Mouse (Mus musculus) neutrophil, adult 5-6 weeks (primary cell): ENCODE measurements around the gene Zmat3. TPM values are rescaled to one million over a fixed set of nuclear protein-coding genes. Genes with fewer than 3 reads are reported as not detected.
A peak's percentile ranks its signal among the peaks of the same experiment; 100 is the strongest.

Experiments
- ATAC-seq: fragments of 151-379, 151-347 bp; 2 replicates; pipeline ENCODE4 v1.8.0; 2017; ENCODE audit warnings: mild to moderate bottlenecking, moderate TSS enrichment; ENCODE audit not compliant: insufficient number of reproducible peaks, poor library complexity, low FRiP score, severe bottlenecking; ENCODE audit errors: extremely low read depth
- total RNA-seq: library from RNA; stranded (forward); fragments of 200-1000 nt; gene quantifications from 2 replicates; pipeline ENCODE4 v1.2.3, GENCODE M21; 2017

The Zmat3 gene
- total RNA-seq, 1 experiment from 2014 or later = 2.0 TPM

DNA sequence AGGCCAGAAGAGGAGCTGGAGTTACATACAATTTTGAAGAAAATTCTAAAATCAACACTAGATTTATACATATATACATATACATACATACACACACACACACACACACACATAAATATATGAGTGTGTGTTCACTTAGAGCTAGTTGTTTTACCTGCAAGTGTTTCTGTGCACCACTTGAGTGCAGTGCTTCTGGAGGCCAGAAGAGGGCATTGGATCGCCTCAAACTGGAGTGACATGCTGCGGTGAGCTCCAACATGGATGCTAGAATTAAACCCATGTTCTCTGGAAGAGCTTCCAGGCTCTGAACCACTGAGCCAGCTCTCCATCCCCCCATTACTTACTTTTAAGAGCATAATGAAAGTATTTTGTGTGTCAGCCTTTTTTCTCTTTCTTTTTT, 14.1 kb upstream of the Zmat3 start:
- ATAC-seq = 0 out of 2 replicates have a peak, but pooled peaks have one; percentile 39

DNA sequence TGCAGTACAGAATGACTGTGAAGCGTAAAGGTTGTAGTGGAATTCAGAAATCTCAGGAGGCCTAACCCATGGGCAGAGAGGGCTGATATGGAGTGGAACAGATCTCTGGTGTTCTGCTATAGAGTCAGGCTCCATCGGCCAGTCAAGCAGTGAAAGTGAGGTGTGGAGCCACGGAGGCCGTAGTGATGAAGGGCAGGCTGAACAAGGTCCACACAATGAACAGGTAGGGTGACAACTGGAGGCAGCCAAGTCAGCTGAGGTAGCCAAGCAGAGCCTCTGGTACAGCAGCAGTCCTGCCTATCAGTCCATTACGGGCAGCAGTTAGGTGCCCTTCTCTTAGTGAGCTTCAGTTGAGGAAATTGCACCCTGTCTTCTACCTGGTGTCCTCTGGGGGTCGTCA, 7.4 kb upstream of the Zmat3 start:
- no peak for ATAC-seq

DNA sequence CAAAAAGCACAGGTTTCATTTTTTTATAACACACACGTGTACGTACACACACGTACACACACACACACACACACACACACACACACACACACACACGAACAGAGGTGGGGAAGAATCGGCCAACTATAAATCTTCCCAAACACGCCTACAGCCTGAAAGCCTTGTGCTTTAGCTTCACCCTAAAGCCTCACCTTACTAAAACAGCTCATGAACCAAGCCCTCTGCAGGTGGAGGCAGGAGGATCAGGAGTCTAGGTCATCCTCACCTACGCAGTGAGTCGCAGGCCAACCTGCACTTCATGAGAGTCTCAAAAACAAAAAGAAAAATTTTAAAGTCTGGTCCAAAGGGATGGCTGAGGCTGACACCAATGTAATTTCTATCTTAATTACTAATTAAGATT, 6.7 kb upstream of the Zmat3 start:
- no peak for ATAC-seq

DNA sequence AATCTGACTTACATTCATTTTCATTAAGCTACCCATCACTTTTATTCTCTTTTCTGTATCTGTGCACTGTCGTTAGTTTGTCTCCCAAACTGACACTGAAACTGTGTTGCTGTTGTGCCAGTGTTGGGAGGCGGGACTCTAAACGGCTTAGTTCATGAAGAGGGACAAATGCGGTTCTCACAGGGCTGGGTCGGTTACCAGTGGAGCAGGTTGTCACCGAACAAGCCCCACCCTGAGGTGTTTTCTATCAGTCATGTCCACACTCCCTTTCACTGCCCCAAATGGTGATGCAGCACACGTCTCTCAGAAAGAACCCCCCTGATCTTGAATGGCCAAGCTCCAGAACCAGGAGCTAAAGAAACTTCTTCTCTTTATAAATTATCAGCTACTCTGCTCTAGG, 6.1 kb upstream of the Zmat3 start:
- ATAC-seq = no peak

DNA sequence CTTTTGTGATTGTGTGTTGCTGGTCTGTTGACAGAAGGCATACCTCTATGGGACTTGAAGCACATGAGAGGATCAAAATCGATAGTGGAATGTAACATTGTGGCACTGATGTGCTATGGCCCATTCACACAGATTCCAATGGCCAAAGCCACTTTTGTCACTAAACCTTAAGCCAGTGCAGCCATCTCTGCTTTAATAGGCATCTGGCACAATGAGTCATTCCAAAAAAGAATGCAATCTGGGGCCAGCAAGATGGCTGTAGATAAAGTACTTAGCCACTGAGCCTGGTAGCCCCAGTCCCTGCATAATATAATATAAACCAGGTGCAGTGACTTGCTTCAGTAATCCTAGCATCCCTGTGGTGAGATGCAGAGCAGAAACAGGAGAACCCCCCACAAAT, 1.7 kb upstream of the Zmat3 start:
- ATAC-seq = no peak

DNA sequence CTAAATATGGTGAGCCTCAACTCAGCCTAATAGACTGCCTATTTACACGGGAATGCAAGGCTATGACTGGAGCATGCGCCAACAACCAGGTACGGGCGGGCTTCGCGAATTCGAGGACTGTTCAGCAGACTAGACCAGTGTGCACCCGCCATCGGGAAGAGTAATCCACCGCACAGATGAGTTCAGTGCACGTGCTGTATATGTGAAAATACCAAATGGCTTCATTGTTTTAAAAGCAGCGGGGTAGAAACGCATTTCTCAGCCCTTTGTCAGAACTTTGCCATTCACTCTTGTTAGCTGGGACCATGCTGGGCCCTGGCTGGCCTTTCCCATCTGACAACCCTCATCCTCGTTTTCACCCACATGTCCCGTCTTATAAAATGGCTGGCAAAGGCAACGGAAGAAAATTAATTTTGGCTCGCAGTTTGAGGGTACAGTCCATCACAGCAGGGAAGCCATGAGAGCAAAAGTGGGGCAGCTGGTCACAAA, 476 bp upstream of the Zmat3 start:
- ATAC-seq = no peak

DNA sequence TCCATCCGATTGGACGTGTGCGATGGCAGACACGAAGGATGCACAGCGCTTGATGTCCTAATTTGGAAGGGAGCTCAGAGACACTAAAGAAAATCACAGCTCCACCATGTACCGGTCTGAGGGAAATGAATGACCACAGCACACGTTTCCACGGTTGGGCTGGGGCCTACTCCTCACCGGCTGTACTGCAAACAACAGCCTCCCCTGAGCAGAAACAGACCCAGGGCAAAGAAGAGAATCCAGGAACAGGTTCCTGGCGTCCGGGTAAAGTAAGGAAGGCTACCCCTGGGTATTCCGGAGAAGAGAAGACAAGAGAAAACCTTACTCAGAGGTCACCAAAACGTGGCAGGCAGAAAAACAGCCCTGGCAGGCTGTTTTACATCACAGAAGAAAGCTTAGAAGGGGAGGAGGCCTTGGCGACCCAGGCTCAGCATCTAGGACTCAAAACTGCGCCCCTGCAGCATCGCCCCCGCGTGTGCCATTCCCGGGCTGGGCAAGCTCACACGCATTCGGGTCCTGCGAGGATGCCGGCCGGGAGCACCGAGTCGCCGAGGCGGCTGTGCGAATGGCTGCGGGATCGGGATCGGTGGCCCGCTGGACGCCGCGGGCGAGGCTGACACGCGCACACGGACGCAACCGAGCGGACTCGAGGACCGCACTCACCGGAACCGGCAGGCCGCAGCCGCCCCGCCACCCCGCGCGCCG, 821 bp downstream of the Zmat3 start:
- ATAC-seq = no peak

DNA sequence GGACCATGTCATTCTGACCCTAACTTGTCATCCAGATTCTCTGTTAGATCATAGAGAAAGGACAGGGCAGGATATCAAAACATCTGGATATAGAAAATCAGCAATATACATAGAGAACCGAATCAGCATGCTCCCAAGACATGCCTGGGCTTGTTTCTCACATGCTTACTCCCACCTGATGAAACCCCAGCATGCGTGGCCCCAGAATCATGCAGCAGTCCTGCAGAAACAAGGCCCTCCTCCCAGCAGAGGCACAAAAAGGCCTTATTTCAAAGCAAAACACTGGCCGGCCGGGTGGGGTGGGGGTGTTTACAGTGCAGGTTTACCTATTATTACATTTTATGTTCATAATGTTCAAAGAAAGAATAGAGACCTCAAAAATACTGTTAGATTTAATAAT, 1.6 kb downstream of the Zmat3 start:
- no peak for ATAC-seq

DNA sequence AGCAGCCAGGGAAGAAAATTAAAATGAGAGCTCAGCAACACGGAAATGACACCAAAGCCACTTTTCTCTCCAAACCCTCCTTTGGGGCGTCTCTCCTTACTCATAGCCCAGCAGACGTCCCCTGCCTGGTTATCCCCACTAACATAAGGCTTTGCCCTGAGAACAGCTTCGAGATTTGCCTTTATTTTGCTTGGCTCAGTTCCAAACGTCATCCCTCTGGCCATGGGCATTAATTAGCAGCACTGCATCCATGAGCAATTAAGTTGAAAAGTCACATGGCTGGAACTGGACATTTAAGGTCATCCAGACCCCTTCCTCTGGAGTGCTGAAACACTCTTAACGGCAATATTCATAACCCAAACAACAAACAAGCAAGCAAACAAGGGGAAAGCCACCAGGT, 4.6 kb downstream of the Zmat3 start:
- no peak for ATAC-seq

DNA sequence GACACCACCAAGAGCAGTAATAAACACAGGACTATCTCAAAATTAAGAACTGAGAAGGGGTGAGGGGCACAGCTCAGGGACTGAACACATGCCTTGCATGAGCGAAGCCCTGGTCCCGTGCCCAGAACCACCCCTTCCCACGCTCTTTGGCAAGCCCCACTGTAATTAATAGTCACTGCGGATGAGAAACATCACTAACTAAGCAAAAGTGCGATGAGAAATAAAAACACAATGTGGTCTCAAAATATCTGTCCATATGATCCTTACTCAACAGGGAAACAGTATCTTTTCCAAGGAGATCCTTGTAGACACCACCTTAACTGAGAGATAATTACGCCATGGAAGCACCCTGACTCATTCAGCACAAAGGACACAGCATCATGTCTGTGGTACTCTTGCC, 17.9 kb downstream of the Zmat3 start:
- ATAC-seq = no peak

DNA sequence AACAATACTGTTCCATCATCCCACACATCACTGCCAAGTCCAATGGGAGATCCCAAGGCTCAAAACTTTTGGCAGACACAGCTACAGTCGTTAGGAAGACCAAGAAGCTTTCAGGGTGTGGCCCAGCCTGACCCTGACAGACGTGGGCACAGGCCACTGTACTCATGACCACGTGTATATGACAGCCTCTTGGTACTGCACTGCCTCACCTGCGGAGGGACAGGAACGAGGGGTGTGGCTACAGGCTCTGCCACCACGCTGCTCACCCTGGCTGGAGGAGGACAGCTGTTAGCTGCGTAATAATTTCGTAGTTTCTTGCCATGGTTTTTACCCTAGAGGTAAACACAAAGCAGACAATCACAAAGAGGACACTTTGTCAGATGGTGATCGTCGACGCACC, 20.6 kb downstream of the Zmat3 start:
- ATAC-seq = no peak

DNA sequence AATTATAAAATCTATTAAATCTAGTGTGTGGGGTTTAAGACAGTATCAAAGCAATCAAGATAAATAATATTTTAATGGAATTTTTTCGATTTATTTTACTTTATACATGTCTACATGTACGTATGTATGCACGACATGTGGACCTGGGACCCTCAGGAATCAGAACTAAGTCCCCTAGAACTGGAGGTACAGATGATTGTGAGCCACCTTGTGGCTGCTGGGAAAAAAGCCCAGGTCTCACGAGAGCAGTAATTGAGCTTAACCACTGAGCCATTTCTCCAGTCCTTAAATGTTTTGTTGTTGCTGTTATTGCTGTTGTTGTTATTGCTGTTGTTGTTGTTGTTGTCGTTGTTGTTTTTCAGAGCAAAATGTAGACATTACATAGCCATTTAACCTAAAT, 21.0 kb downstream of the Zmat3 start:
- no peak for ATAC-seq

DNA sequence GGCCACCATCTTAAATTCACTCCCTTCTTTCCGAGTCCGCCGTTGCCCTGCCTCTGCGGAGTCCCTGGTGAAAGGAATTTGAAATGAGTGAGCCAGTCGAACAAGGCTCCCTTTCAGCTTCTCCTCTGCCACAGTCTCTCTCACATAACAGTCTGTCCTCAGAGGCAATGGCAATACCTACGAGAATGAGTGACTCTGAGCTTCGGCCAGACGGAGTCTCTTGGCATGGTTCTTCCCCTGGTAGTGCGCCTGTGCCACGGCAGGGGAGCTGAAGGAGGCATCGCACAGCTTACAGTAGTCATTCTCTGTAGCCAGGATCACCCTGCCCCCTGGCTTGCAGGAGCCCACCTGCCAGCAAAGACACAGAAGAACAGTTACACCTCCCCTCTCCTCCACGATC, 22.4 kb downstream of the Zmat3 start:
- no peak for ATAC-seq

DNA sequence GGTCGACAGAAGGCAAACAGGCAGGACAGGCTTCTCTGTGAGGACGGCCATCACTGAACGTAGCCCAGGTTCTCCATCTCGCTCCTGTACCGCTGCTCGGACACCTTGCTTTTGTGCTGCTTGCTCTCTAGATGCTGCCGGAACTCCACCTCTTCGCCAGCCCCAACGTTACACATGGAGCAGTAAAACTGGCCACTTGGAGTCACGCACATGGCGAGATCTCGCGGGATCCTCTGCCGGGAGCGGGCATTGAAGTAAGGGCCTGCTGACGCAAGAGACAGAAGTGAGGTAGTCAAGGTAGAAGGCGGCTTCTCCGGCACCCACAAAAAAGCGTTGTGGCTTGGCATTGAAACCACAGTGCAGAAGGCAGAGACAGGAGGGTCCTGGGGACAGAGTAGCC, 24.4 kb downstream of the Zmat3 start:
- ATAC-seq = no peak

DNA sequence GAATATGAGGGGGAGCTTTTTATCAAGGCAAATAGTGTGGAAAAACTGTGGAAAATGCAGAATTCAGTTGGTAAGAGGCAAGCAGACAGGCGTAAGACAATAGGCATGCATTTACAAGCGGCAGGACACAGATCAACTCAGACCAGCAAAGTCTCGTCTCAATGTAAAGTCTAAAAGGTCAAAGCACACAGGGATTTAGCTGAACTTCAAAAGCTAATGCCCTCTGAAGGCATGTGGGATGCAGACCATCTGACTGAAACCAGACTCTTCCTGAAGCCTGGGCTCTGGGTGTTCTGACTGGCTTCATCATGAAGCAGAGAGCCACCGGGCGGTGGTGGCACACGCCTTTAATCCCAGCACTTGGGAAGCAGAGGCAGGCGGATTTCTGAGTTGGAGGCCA, 27.6 kb downstream of the Zmat3 start:
- no peak for ATAC-seq

DNA sequence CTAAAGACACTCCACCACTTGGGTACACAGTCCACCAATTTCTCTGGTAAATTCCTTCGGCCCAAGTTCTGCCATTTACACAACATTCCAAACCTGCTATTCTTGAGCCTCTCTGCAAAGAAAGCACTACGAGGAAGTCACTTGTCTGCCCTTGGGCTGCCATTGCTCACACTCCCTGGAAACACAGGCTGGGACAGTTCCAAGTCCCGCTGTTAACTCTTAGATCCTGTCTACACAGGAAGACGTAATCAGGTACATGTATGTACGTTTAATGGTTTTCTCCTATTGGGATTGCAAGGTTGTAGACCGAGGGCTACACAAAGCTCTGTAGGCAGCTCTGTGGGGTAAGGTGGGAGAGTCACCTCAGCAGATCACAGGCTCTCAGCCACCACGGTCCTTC, 28.0 kb downstream of the Zmat3 start:
- no peak for ATAC-seq

DNA sequence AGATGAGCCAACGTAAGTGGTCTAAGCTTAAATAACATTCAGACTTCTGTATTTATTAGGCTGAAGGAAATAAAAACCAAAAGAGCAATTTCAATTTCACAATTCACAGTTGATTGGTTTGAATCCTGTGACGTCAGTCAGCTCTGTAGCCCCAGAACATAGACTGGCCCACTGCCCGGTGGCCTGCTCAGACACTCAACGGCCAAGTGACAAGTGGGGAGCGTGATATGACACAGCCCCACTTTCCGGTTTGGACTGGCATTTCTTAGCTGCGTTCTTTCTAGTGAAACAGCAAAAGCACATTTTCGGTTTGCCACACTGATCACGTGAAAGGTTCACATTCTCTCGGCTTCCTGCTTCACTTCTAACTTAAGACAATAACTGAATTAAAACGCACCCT, 30.9 kb downstream of the Zmat3 start:
- ATAC-seq = no peak

DNA sequence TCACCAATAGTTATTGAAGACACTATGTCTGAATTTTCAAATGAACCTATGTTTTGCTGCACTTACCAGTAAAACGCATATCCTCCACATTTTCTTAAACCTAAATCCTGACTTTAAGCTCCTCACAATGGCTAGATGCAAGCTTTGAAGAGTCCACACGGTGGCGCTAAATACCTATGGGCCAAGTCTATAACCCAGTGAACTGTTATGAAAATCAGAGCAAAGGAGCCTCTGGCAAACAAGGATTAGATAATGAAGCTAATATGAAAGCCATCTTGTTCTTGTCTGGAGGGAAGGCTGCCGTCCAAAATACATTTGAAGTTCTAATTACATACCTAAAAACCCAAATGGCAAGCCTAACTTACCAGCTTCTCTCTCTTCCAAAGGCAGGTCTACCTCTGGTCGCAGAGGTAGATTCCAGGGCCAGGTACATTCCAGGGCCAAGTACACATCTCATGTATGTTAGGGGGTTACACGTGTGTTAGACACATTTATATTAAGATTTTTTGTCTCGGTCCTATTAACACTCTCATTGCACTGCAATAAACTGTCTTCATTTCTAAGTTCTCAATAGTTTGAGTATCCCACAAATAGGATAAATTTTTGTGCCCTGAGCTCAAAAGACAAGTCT, 32.2 kb downstream of the Zmat3 start:
- peak; percentile 63; the same call in 1 of the 2 replicates for ATAC-seq

DNA sequence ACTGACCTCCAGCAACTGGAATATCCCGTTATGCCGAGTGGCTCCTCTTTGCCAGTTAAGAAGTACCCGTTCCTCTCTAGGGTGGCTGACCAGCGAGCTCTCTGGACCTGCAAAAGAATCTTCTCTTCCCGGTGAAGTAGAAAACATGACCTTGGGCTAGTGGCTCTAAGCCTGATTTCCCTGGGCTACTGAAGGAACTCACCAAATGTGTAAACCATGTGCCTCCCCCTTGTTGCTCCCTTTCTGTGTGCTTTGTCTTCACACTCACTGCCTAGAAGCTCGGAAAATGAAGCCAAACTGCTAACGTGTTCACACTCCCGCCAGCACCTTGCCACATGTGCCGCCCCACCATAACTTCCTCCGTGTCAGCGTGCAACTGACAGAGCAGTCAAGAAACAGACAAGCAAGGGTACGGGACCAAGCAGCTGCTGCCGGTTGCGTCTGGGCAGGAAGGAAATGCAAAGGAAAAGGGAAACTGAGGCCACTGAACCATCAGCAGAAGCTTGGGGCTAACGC, 47.9 kb downstream of the Zmat3 start:
- no peak for ATAC-seq

DNA sequence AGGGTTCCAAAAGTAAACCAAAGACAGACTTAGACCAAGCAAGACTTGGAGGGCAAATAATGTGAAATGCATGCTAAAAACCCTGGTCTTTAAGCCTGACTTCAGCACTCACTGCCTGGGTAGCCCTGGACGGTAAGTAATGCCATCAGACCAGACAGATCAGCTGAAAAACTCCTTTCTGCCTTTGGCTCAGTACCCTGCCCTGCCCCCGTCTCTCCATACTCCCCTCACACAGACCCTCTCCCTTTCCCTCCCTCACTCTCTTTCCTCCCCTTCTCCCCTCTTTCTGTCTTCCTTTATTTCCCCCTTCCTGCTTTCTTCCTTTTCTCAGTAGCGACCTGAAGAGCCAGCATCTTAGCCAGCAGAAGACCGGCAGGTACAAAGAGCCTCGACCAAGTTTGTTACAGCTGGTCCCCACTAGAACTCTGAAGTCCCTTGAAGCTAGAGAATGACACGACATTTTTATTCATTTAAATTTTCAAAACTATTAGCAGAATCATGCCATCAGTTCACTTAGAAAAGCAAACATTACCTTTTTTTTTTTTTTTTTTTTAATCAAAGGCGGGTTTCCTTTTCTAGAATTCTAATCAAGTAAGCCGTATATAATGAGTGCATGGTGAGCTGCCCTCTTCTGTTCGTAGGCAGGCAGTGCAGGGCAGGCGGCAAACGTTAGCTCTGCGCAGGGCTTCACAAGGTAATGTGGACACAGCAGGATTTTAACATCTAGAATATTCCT, 48.5 kb downstream of the Zmat3 start:
- ATAC-seq = peak; percentile 46; the same call in 1 of the 2 replicates
